Mouse (Mus musculus) lung, postnatal 4 days (tissue): ENCODE results near the gene Armh1.

Experiments used
- DNase-seq, 2 experiments: peaks; one replicate each; pipeline ENCODE4 v3.0.0; 2021

The Armh1 gene

GRCm38 (mm10) chr4:117251801-117252316 lies at the start of gene Armh1, which contains the start of gene Tmem53:
Armh1 (minus strand) TSS chr4:117252125.
Tmem53 (plus strand) TSS chr4:117251951.
- peak; percentile 94 to 95 for DNase-seq

GRCm38 (mm10) chr4:117299921-117300320 lies 48.0 kb upstream of the Armh1 start:
- DNase-seq, result no peak

GRCm38 (mm10) chr4:117297819-117298218 lies 45.9 kb upstream of the Armh1 start:
- DNase-seq, result no peak

GRCm38 (mm10) chr4:117296849-117297593 lies 45.1 kb upstream of the Armh1 start:
- peak in 1 of 2 experiments; percentile 45 for DNase-seq

- DNase-seq, result no peak
These were observed 39.8 kb upstream of the Armh1 start for GRCm38 (mm10) chr4:117291696-117292095.

- peak; percentile 82 to 87 for DNase-seq
These were observed 37.2 kb upstream of the Armh1 start for GRCm38 (mm10) chr4:117288927-117289801.

- DNase-seq, result no peak
These were observed 36.5 kb upstream of the Armh1 start for GRCm38 (mm10) chr4:117288277-117288926.

- no peak for DNase-seq
These were observed 32.4 kb upstream of the Armh1 start for GRCm38 (mm10) chr4:117284363-117284762.

GRCm38 (mm10) chr4:117283271-117284191 lies 31.6 kb upstream of the Armh1 start:
- DNase-seq, result no peak

GRCm38 (mm10) chr4:117281090-117281845 lies 29.3 kb upstream of the Armh1 start:
- no peak for DNase-seq

GRCm38 (mm10) chr4:117280397-117280930 lies 28.5 kb upstream of the Armh1 start:
- no peak for DNase-seq

GRCm38 (mm10) chr4:117279253-117279642 lies 27.3 kb upstream of the Armh1 start:
- DNase-seq, result no peak

GRCm38 (mm10) chr4:117278381-117279252 lies 26.7 kb upstream of the Armh1 start:
- no peak for DNase-seq

GRCm38 (mm10) chr4:117277687-117278086 lies 25.8 kb upstream of the Armh1 start:
- DNase-seq, result no peak

- DNase-seq, result no peak
These were observed 25.1 kb upstream of the Armh1 start for GRCm38 (mm10) chr4:117277021-117277420.

GRCm38 (mm10) chr4:117276281-117276711 lies 24.4 kb upstream of the Armh1 start:
- peak in 1 of 2 experiments; percentile 53 for DNase-seq

- DNase-seq, result no peak
These were observed 22.8 kb upstream of the Armh1 start for GRCm38 (mm10) chr4:117274720-117275119.

GRCm38 (mm10) chr4:117272459-117272858 lies 20.5 kb upstream of the Armh1 start:
- no peak for DNase-seq

GRCm38 (mm10) chr4:117270278-117270677 lies 18.4 kb upstream of the Armh1 start:
- DNase-seq, result peak; percentile 72 to 80
